Mouse (Mus musculus) CH12.LX (cell line): ENCODE data around the gene Caly. TPM values are rescaled to one million over a fixed set of nuclear protein-coding genes. Genes with fewer than 3 reads are reported as not detected.

Experiments
- DNase-seq: peaks from one replicate; pipeline ENCODE4 v3.0.0-alpha.2; 2013; ENCODE audit errors: extremely low read depth
- H3K27ac ChIP-seq: 2 replicates; pipeline ENCODE4 v1.5.1; 2012; ENCODE audit warnings: low read depth, mild to moderate bottlenecking, control low read depth, moderate library complexity; ENCODE audit not compliant: insufficient read depth
- H3K27me3 ChIP-seq: replicated peaks from 2 replicates; pipeline ENCODE3; 2012; ENCODE audit warnings: inconsistent platforms
- H3K36me3 ChIP-seq, 2 experiments: replicated peaks in 1 of 2; 2 replicates each; pipeline versions ENCODE3 to v1.6.1; 2012; ENCODE audit warnings: inconsistent platforms in 1 of 2, low read length in 1 of 2, mild to moderate bottlenecking in 1 of 2, mixed read lengths in 1 of 2, moderate library complexity in 1 of 2; ENCODE audit not compliant: control insufficient read depth in 1 of 2, insufficient read depth in 1 of 2
- H3K4me1 ChIP-seq, 2 experiments: 2 replicates each; pipeline ENCODE4 v1.6.1; 2012; ENCODE audit warnings: inconsistent platforms in 1 of 2, moderate library complexity in 1 of 2; ENCODE audit not compliant: insufficient read depth in 2 of 2, control insufficient read depth in 1 of 2
- H3K4me2 ChIP-seq: 2 replicates; pipeline ENCODE4 v1.6.1; 2012; ENCODE audit warnings: low read depth, mild to moderate bottlenecking, control low read depth; ENCODE audit not compliant: poor library complexity, insufficient read depth, severe bottlenecking
- H3K4me3 ChIP-seq, 3 experiments: fragments of 150-350 bp in 1 of 3; sonication (generic) in 1 of 3; replicated peaks in 1 of 3; 2 replicates each; pipeline versions ENCODE3 to v1.5.1; 2011 to 2012; ENCODE audit warnings: low read depth in 2 of 3, low read length in 2 of 3, mild to moderate bottlenecking in 2 of 3, moderate library complexity in 2 of 3, control low read depth in 1 of 3, improper control_type of control experiment in 1 of 3, inconsistent platforms in 1 of 3, mixed read lengths in 1 of 3; ENCODE audit not compliant: poor library complexity in 1 of 3
- H3K79me2 ChIP-seq: replicated peaks from 2 replicates; pipeline ENCODE4 v1.6.1; 2012; ENCODE audit warnings: mild to moderate bottlenecking, moderate library complexity; ENCODE audit not compliant: control insufficient read depth, poor library complexity, insufficient read depth, severe bottlenecking; ENCODE audit errors: extremely low read depth
- H3K9ac ChIP-seq: 2 replicates; pipeline ENCODE4 v1.6.1; 2012; ENCODE audit warnings: low read depth, mild to moderate bottlenecking, control low read depth, moderate library complexity; ENCODE audit not compliant: insufficient read depth
- H3K9me3 ChIP-seq: replicated peaks from 2 replicates; pipeline ENCODE3; 2012; ENCODE audit warnings: low read length, inconsistent platforms, mixed read lengths
- BHLHE40 ChIP-seq: IDR thresholded peaks from 2 replicates; pipeline ENCODE4 v1.6.1; 2011; ENCODE audit warnings: mild to moderate bottlenecking, low read depth, low read length, improper control_type of control experiment
- CHD1 ChIP-seq: IDR thresholded peaks from 2 replicates; pipeline ENCODE4 v1.6.1; 2012; ENCODE audit warnings: low read depth, low read length, improper control_type of control experiment, inconsistent platforms
- CTCF ChIP-seq, 2 experiments: IDR thresholded peaks in 1 of 2; conservative IDR thresholded peaks in 1 of 2; 2 replicates each; pipeline ENCODE4 v1.5.1; 2011 to 2012; ENCODE audit warnings: low read depth in 2 of 2, low read length in 2 of 2, improper control_type of control experiment in 1 of 2, inconsistent platforms in 1 of 2, mild to moderate bottlenecking in 1 of 2, moderate library complexity in 1 of 2
- E2F4 ChIP-seq: IDR thresholded peaks from 2 replicates; pipeline ENCODE4 v1.6.1; 2011; ENCODE audit warnings: low read depth, low read length, improper control_type of control experiment; ENCODE audit not compliant: insufficient replicate concordance
- ELF1 ChIP-seq: IDR thresholded peaks from 2 replicates; pipeline ENCODE4 v1.6.1; 2014; ENCODE audit warnings: low read depth, mild to moderate bottlenecking, inconsistent platforms, low read length, improper control_type of control experiment
- EP300 ChIP-seq: IDR thresholded peaks from 2 replicates; pipeline ENCODE4 v1.6.1; 2011; ENCODE audit warnings: low read length, improper control_type of control experiment
- GABPA ChIP-seq: IDR thresholded peaks from 2 replicates; pipeline ENCODE4 v1.6.1; 2012; ENCODE audit warnings: low read depth, low read length, improper control_type of control experiment, inconsistent platforms; ENCODE audit not compliant: insufficient replicate concordance
- HCFC1 ChIP-seq: IDR thresholded peaks from 2 replicates; pipeline ENCODE4 v1.6.1; 2012; ENCODE audit warnings: low read depth, mild to moderate bottlenecking, inconsistent platforms, low read length, improper control_type of control experiment
- IRF4 ChIP-seq: IDR thresholded peaks from 2 replicates; pipeline ENCODE4 v1.6.1; 2014; ENCODE audit warnings: low read depth, mild to moderate bottlenecking, inconsistent platforms, low read length, improper control_type of control experiment
- JUN ChIP-seq: IDR thresholded peaks from 2 replicates; pipeline ENCODE4 v1.6.1; 2011; ENCODE audit warnings: low read depth, mild to moderate bottlenecking, low read length, improper control_type of control experiment, moderate library complexity; ENCODE audit not compliant: insufficient read depth
- MAZ ChIP-seq: IDR thresholded peaks from 2 replicates; pipeline ENCODE4 v1.6.1; 2012; ENCODE audit warnings: low read depth, mild to moderate bottlenecking, inconsistent platforms, low read length, improper control_type of control experiment, moderate library complexity
- MEF2A ChIP-seq: IDR thresholded peaks from 2 replicates; pipeline ENCODE4 v1.6.1; 2014; ENCODE audit warnings: low read depth, mild to moderate bottlenecking, inconsistent platforms, low read length, improper control_type of control experiment, borderline replicate concordance
- NELFE ChIP-seq: IDR thresholded peaks from 2 replicates; pipeline ENCODE4 v1.6.1; 2011; ENCODE audit warnings: low read depth, low read length, improper control_type of control experiment
- NRF1 ChIP-seq: IDR thresholded peaks from 2 replicates; pipeline ENCODE4 v1.6.1; 2014; ENCODE audit warnings: low read depth, mild to moderate bottlenecking, inconsistent platforms, low read length, improper control_type of control experiment, moderate library complexity
- POLR2A ChIP-seq: IDR thresholded peaks from 2 replicates; pipeline ENCODE4 v1.6.1; 2011; ENCODE audit warnings: low read depth, mild to moderate bottlenecking, improper control_type of control experiment, low read length
- POLR2AphosphoS2 ChIP-seq: IDR thresholded peaks from 2 replicates; pipeline ENCODE4 v1.6.1; 2011; ENCODE audit warnings: low read depth, low read length, improper control_type of control experiment
- RAD21 ChIP-seq: IDR thresholded peaks from 2 replicates; pipeline ENCODE4 v1.6.1; 2011; ENCODE audit warnings: low read depth, mild to moderate bottlenecking, low read length, improper control_type of control experiment, moderate library complexity
- SIN3A ChIP-seq: IDR thresholded peaks from 2 replicates; pipeline ENCODE4 v1.6.1; 2012; ENCODE audit warnings: low read length, improper control_type of control experiment, inconsistent platforms
- SMC3 ChIP-seq: IDR thresholded peaks from 2 replicates; pipeline ENCODE4 v1.6.1; 2011; ENCODE audit warnings: low read depth, low read length, improper control_type of control experiment
- UBTF ChIP-seq: IDR thresholded peaks from 2 replicates; pipeline ENCODE4 v1.6.1; 2012; ENCODE audit warnings: low read depth, mild to moderate bottlenecking, inconsistent platforms, low read length, improper control_type of control experiment, moderate library complexity
- USF1 ChIP-seq: IDR thresholded peaks from 2 replicates; pipeline ENCODE4 v1.6.1; 2014; ENCODE audit warnings: low read depth, mild to moderate bottlenecking, inconsistent platforms, low read length, improper control_type of control experiment
- USF2 ChIP-seq: conservative IDR thresholded peaks from 2 replicates; pipeline ENCODE4 v1.6.1; 2011; ENCODE audit warnings: low read depth, low read length, improper control_type of control experiment
- ZKSCAN1 ChIP-seq: IDR thresholded peaks from 2 replicates; pipeline ENCODE4 v1.6.1; 2012; ENCODE audit warnings: low read depth, inconsistent platforms, low read length, improper control_type of control experiment, borderline replicate concordance
- ZMIZ1 ChIP-seq: IDR thresholded peaks from 2 replicates; pipeline ENCODE4 v1.6.1; 2012; ENCODE audit warnings: low read depth, mild to moderate bottlenecking, inconsistent platforms, low read length, improper control_type of control experiment
- dilution Hi-C: fragments of 300-500 bp; cut with MboI; formaldehyde crosslinking; loops from 2 replicates; pipeline ENCODE4 v1.14.3; 2020; ENCODE audit warnings: low sequenced_read_pairs; ENCODE audit not compliant: extremely low pct_unique_long_range_greater_than_20kb, extremely low pct_ligation_motif_present
- in situ Hi-C: fragments of 300-500 bp; cut with MboI; formaldehyde crosslinking; loops from 3 replicates; pipeline ENCODE4 v1.14.3; 2019; ENCODE audit warnings: low sequenced_read_pairs, low pct_ligation_motif_present, low pct_unique_long_range_greater_than_20kb, mixed read lengths
- polyA plus RNA-seq: library from polyadenylated mRNA; unstranded; fragments of >175 nt; gene quantifications from 2 replicates; pipeline ENCODE4 v1.2.1, GENCODE M21; 2012; ENCODE audit warnings: low read depth; ENCODE audit not compliant: insufficient read length
- total RNA-seq, 2 experiments: library from RNA; depleted of rRNA; stranded (reverse); fragments of 300-350 nt in 1 of 2; fragments of >200 nt in 1 of 2; gene quantifications; 2 replicates each; pipeline ENCODE4 v1.2.3; 2012 to 2014

Caly gene
- total and polyA plus RNA-seq, 3 experiments: not detected

DNA sequence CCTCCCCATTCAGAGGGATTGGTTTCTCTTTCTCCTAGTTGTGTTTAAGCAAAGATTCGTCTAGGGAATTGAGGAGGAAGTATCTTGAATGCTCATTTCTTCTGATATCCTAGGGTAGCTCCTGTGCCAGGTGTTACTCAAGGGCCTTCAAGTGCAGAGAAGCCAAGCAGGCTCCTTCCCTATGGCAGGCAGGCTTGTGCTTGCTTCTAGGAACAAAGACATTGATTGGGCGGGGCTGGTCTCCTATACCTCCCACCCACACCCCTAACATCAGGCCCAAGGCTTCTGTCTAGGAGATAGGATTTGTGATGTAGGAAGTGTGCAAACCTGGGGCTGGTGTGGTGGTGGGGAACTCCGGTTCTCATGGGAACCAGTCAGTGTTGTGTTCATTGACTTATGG lies 44.6 kb upstream of the Caly start:
- Histone ChIP-seq H3K9ac (peak overlapping the region; percentile 38), H3K4me2 (peak overlapping the region; percentile 79), H3K4me3 (peak overlapping the region; percentile 45 to 64 (median 52)), H3K4me1 (peaks cover 14 to 63% of the 10 kb centered on the region in 2 experiments), H3K79me2 (peaks cover 3% of the 10 kb centered on the region), H3K27me3 (no peaks in the 10 kb centered on the region), H3K36me3 (peaks cover 18 to 31% of the 10 kb centered on the region in 2 experiments), H3K9me3 (no peaks in the 10 kb centered on the region), H3K27ac (no peak overlapping the region)
- in situ Hi-C loops: no loop called here
- DNase-seq: no peak
- TF ChIP-seq MAZ: no peak
- TF ChIP-seq ZMIZ1: no peak
- TF ChIP-seq E2F4: no peak
- dilution Hi-C loops: no loop called here

DNA sequence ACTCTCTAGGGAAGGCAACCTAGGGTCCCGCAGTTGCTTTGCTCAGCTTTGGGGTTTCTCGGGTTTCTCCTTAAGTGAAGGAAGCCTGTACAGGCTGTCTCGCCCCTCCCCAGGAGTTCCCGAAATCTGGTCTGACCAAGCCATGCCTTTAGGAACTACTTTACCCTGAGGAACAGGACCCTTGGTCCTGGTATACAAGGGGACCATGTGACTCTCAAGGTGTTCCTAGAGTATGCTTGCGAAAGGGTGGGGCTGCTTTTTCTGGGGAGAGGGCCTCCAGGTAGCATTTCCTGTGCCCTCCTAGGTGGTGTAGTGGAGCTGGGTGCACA lies 43.6 kb upstream of the Caly start:
- H3K36me3 ChIP-seq: peaks cover 15 to 25% of the 10 kb centered on the region in 2 experiments
- no peak overlapping the region for H3K27ac ChIP-seq
- peak overlapping the region; percentile 86 for H3K4me2 ChIP-seq
- H3K4me3 ChIP-seq: peak overlapping the region; percentile 47 to 90 (median 84)
- H3K9me3 ChIP-seq: no peaks in the 10 kb centered on the region
- peaks cover 17 to 71% of the 10 kb centered on the region in 2 experiments for H3K4me1 ChIP-seq
- H3K79me2 ChIP-seq: peaks cover 3% of the 10 kb centered on the region
- DNase-seq: no peak
- in situ Hi-C loops: no loop called here
- no peaks in the 10 kb centered on the region for H3K27me3 ChIP-seq
- dilution Hi-C loops: no loop called here
- TF ChIP-seq IRF4 (no peak), NELFE (no peak), SMC3 (no peak), POLR2A (no peak), JUN (no peak), ZMIZ1 (no peak), NRF1 (no peak), USF1 (no peak), POLR2AphosphoS2 (no peak), ELF1 (no peak)
- peak overlapping the region; percentile 89 for H3K9ac ChIP-seq

DNA sequence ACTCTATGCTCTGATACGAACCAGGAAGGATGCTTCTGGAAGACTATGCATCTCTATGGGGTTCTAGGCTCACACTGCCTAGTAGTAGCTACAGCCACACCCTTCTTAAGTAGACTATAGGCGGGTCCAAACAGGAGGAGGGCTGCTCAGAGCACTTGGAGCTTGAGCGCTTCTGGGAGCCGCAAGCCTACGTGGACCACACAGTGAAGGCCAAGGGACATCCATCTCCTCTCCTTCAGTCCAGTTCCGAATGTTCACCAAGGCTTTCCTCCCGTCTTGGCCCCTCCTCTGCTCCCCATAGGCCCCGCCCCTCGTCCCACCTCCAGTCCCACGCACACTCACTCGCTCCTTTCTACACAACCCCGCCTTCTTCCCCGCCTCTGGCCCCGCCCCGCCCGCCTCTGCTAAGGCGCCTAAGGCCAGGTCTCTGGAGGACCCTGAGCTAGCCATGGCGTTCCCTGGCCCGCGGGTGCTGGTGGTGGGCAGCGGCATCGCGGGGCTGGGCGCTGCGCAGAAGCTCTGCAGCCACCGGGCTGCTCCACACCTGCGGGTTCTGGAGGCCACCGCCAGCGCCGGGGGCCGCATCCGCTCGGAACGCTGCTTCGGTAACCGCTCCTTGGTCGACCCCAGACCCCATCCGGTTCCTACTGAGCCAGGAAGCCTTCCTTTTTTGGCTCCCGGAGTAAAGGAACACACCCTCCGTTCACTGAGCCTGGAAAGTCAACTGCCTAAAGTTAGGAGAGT lies 43.1 kb upstream of the Caly start:
- in situ Hi-C loops: no loop called here
- DNase-seq: peak; percentile 96
- TF ChIP-seq RAD21 (no peak), GABPA (no peak), ZKSCAN1 (no peak), BHLHE40 (no peak), CHD1 (no peak), USF2 (no peak), SIN3A (peak; percentile 43; the same call in 1 of the 2 replicates), SMC3 (no peak), UBTF (no peak), HCFC1 (peak; percentile 48; the same call in 1 of the 2 replicates), EP300 (no peak), POLR2A (peak; percentile 71), CTCF (conservative IDR thresholded peaks at IDR 0.05 in 1 of 2, IDR thresholded peaks at IDR 0.05 in 1 of 2; ENCODE audit: low read depth in 2 of 2, low read length in 2 of 2) (no peak), ELF1 (peak; percentile 57), MEF2A (peak; percentile 18), E2F4 (no peak), MAZ (peak; percentile 24; the same call in 1 of the 2 replicates)

More for the DNA sequence above, 43.1 kb upstream of the Caly start:
- H3K36me3 ChIP-seq: peaks cover 13 to 21% of the 10 kb centered on the region in 2 experiments
- H3K79me2 ChIP-seq: peaks cover 3% of the 10 kb centered on the region
- no peaks in the 10 kb centered on the region for H3K9me3 ChIP-seq
- peak overlapping the region; percentile 47 to 90 (median 84) for H3K4me3 ChIP-seq
- peaks cover 20 to 75% of the 10 kb centered on the region in 2 experiments for H3K4me1 ChIP-seq
- H3K27ac ChIP-seq: peak overlapping the region; percentile 93
- H3K9ac ChIP-seq: peak overlapping the region; percentile 89
- no peaks in the 10 kb centered on the region for H3K27me3 ChIP-seq
- peak overlapping the region; percentile 86 for H3K4me2 ChIP-seq
- dilution Hi-C loops: no loop called here
